Mouse (Mus musculus) intestine, embryonic 15.5 days (tissue): Measurements from ENCODE around the gene Btbd35f29. TPM values are rescaled to one million over a fixed set of nuclear protein-coding genes. Genes with fewer than 3 reads are reported as not detected.
"Not testable (repeated sequence)": the region's sequence is repeated elsewhere in the genome, so short reads cannot be mapped to it uniquely, and the experiment has no call there.

Source experiments
- ATAC-seq: fragments of 200-750 bp; cut with Nextera tagmentation; 2 replicates; pipeline ENCODE4 v1.8.0; 2017; ENCODE audit warnings: moderate TSS enrichment, moderate library complexity
- H3K27ac ChIP-seq: fragments of 300-500 bp; sonication (generic); 2 replicates; pipeline ENCODE4 v1.5.1; 2015; ENCODE audit warnings: mild to moderate bottlenecking, inconsistent platforms
- H3K27me3 ChIP-seq: fragments of 300-500 bp; sonication (generic); replicated peaks from 2 replicates; pipeline ENCODE4 v1.6.1; 2015; ENCODE audit warnings: inconsistent platforms
- H3K36me3 ChIP-seq: fragments of 300-500 bp; sonication (generic); 2 replicates; pipeline ENCODE4 v1.6.1; 2015; ENCODE audit warnings: inconsistent platforms
- H3K4me1 ChIP-seq: fragments of 300-500 bp; sonication (generic); replicated peaks from 2 replicates; pipeline ENCODE4 v1.6.1; 2015; ENCODE audit warnings: inconsistent platforms
- H3K4me2 ChIP-seq: fragments of 300-500 bp; sonication (generic); replicated peaks from 2 replicates; pipeline ENCODE4 v1.6.1; 2015; ENCODE audit warnings: mild to moderate bottlenecking, inconsistent platforms
- H3K4me3 ChIP-seq: fragments of 300-500 bp; sonication (generic); replicated peaks from 2 replicates; pipeline ENCODE4 v1.5.1; 2015; ENCODE audit warnings: inconsistent platforms
- H3K9ac ChIP-seq: fragments of 300-500 bp; sonication (generic); 2 replicates; pipeline ENCODE4 v1.6.1; 2015; ENCODE audit warnings: inconsistent platforms
- H3K9me3 ChIP-seq: fragments of 300-500 bp; sonication (generic); 2 replicates; pipeline ENCODE4 v1.6.1; 2016; ENCODE audit warnings: inconsistent platforms
- WGBS: fragments of 180-500 bp; shearing (Covaris S2); methylation state at CpG from one replicate; pipeline ENCODE4 v1.1.7; 2015; 5-methylcytosine and 5-hydroxymethylcytosine counted together
- polyA plus RNA-seq: library from polyadenylated mRNA; unstranded; fragments of >200 nt; fragmentation: Nextera tagmentation; extraction: Ambion mirVana; gene quantifications from 2 replicates; pipeline ENCODE4 v1.2.1, GENCODE M21; 2015

The Btbd35f29 gene
- not detected in 2 replicates for polyA plus RNA-seq

GRCm38 (mm10) chrX:31117374-31117773, at the start of gene Btbd35f29:
Gene Btbd35f29, plus strand, starts transcription at chrX:31117674.
- ATAC-seq, H3K9ac ChIP-seq, H3K36me3 ChIP-seq, H3K9me3 ChIP-seq, H3K4me2 ChIP-seq, H3K27ac ChIP-seq, H3K4me1 ChIP-seq, H3K4me3 ChIP-seq, H3K27me3 ChIP-seq: not testable (repeated sequence)
- no CpG with 5 or more reads among the region's 4 CpGs for WGBS

DNA sequence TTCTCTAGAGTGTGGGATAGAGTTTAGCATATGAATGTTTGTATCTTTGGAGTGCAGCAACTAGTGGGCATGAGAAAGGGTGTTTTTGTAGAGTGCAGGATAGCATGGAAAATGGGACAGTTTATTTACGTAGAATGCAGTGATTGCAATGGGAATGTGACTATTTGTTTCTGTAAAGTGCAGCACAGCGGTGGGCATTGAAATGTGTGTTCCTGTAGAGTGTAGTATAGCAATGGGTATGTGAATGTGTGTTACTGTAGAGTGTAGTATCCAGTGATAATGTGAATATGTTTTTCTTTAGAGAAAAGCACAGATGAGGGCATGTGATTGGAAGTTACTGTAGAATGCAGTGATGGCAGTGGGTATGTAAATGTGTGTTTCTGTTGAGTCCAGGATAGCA, 23.9 kb downstream of the Btbd35f29 start:
- H3K27me3 ChIP-seq, ATAC-seq: not testable (repeated sequence)
- WGBS: 79% methylated on average over 2 of the region's 2 CpGs

DNA sequence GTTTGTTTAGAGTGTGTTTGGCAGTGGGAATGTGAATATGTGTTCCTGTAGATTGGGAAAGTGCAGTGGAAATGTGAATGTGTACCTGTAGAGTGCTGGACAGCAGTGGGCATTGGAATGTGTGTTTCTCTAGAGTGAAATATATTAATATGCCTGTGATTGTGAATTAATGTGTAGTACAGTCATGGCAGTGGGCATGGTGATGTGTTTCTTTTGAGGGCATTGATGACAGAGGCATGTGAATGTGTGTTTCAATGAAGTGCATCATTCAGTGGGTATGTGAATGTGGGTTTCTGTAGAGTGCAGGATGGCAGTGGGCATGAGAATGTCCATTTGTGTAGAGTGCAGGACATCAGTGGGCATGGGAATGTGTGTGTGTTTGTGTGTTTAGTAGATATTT, 27.7 kb downstream of the Btbd35f29 start:
- not testable (repeated sequence) for H3K9me3 ChIP-seq, H3K36me3 ChIP-seq, H3K4me3 ChIP-seq, H3K9ac ChIP-seq, H3K27ac ChIP-seq, H3K4me1 ChIP-seq, H3K27me3 ChIP-seq, ATAC-seq, H3K4me2 ChIP-seq

More for the DNA sequence above, 23.9 kb downstream of the Btbd35f29 start:
- not testable (repeated sequence) for H3K4me3 ChIP-seq, H3K9me3 ChIP-seq, H3K4me1 ChIP-seq, H3K4me2 ChIP-seq, H3K9ac ChIP-seq, H3K27ac ChIP-seq, H3K36me3 ChIP-seq

DNA sequence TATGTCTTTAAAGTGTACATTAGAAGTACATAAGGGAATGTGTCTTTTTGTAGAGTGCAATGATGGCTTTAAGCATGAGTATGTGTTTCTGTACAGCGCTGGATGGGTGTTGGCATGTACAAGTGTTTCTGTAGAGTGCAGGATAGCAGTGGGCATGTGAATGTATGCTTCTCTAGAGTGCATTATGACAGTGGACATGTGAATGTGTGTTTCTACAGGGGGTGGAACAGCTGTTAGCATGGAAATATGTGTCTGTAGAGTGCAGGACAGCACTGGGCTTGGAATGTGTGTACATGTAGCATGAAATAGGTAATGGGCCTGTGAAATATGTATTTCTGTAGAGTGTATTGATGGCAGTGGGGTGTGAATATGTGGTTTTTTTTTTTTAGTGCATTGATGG, 28.4 kb downstream of the Btbd35f29 start:
- H3K36me3 ChIP-seq, H3K4me1 ChIP-seq, H3K4me3 ChIP-seq, H3K9ac ChIP-seq, H3K9me3 ChIP-seq, H3K27me3 ChIP-seq, H3K4me2 ChIP-seq, ATAC-seq, H3K27ac ChIP-seq: not testable (repeated sequence)
- WGBS: 84% methylated on average over 1 of the region's 1 CpGs

GRCm38 (mm10) chrX:31158534-31159085, 41.1 kb downstream of the Btbd35f29 start:
- 85% methylated on average over 2 of the region's 2 CpGs for whole genome bisulfite sequencing
- H3K4me1 ChIP-seq, H3K36me3 ChIP-seq, H3K4me3 ChIP-seq, H3K4me2 ChIP-seq, H3K27me3 ChIP-seq, ATAC-seq, H3K27ac ChIP-seq, H3K9ac ChIP-seq: not testable (repeated sequence)
- peaks cover 11% of the 10 kb centered on the region; the same call in 1 of the 2 replicates for H3K9me3 ChIP-seq

- H3K4me2 ChIP-seq, H3K4me3 ChIP-seq, H3K4me1 ChIP-seq, ATAC-seq, H3K27ac ChIP-seq, H3K36me3 ChIP-seq, H3K9ac ChIP-seq, H3K27me3 ChIP-seq: not testable (repeated sequence)
- 63% methylated on average over 2 of the region's 2 CpGs for WGBS
- peaks cover 11% of the 10 kb centered on the region; the same call in 1 of the 2 replicates for H3K9me3 ChIP-seq
These were observed 42.2 kb downstream of the Btbd35f29 start for GRCm38 (mm10) chrX:31159450-31160322.

- not testable (repeated sequence) for H3K36me3 ChIP-seq, H3K27ac ChIP-seq, H3K4me3 ChIP-seq, H3K4me1 ChIP-seq, ATAC-seq, H3K4me2 ChIP-seq, H3K27me3 ChIP-seq, H3K9ac ChIP-seq
- 89% methylated on average over 4 of the region's 4 CpGs for WGBS
- peaks cover 11% of the 10 kb centered on the region; the same call in 1 of the 2 replicates for H3K9me3 ChIP-seq
These were observed 43.1 kb downstream of the Btbd35f29 start for GRCm38 (mm10) chrX:31160554-31160953.

GRCm38 (mm10) chrX:31162638-31163037, 45.2 kb downstream of the Btbd35f29 start:
- not testable (repeated sequence) for H3K27ac ChIP-seq, H3K4me2 ChIP-seq, ATAC-seq, H3K27me3 ChIP-seq, H3K36me3 ChIP-seq, H3K4me3 ChIP-seq, H3K9ac ChIP-seq, H3K4me1 ChIP-seq
- peaks cover 11% of the 10 kb centered on the region; the same call in 1 of the 2 replicates for H3K9me3 ChIP-seq
- WGBS: 78% methylated on average over 3 of the region's 3 CpGs

DNA sequence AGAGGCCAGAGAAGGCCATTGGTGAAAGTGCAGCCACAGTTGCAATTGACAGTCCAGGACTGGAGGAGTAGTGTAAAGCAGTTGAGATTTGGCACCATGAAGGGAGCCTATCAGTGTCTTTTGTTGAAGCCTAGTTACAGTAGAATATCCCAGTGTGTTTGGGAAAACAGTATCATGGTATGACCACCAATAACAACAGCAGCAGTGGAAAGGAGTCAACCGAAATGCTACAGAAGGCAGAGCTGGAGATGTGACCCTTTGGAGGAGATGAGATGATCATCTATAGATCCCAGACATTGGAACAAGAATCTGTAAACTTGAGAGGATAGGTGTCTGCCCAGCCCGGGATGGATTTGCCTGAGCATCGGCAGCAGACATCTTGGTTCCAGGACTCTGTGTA, 47.7 kb downstream of the Btbd35f29 start:
- H3K9me3 ChIP-seq, H3K9ac ChIP-seq, H3K4me1 ChIP-seq, ATAC-seq, H3K4me3 ChIP-seq, H3K36me3 ChIP-seq, H3K4me2 ChIP-seq, H3K27me3 ChIP-seq, H3K27ac ChIP-seq: not testable (repeated sequence)
- WGBS: 90% methylated on average over 3 of the region's 3 CpGs

Other genes with a start within 250 kb of the Btbd35f29 start
- not detected in 2 replicates for gene Spin2f, start 136.2 kb downstream of the Btbd35f29 start, polyA plus RNA-seq
- not detected in 2 replicates for gene Btbd35f26, start 218.8 kb downstream of the Btbd35f29 start, polyA plus RNA-seq